Mouse (Mus musculus) heart, postnatal 0 days (tissue): ENCODE data around the gene Upp2.

Source experiments
- CTCF ChIP-seq: IDR thresholded peaks from 2 replicates; pipeline ENCODE4 v1.5.1; 2016; ENCODE audit warnings: antibody characterized with exemption, control low read depth, low read depth
- EP300 ChIP-seq: IDR thresholded peaks from 2 replicates; pipeline ENCODE4 v1.6.1; 2016; ENCODE audit warnings: antibody characterized with exemption, low read depth

DNA sequence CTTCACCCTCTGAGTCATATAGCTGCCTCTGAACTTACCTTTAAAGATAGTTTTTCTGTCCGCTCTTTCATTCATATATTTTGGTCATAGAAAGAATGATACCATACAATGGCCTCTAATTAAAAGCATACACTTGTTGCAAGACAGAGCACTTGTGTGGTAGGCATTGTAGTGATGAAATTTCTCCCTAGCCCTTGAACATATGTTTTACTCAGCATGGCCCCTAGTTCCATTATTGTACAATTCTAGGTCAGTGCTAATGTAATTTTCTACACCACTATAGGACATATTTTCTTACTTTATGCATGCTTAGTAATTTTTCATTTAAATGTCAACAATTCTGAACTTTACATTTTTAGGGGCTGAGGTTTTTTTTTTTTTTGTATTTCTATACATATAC is 89.9 kb downstream of the Upp2 start:
- no peak for TF ChIP-seq EP300
- no peak for TF ChIP-seq CTCF
